7 mouse cellular contexts compared by ENCODE assay signal in genomic region chr4:141020811-141021613, GRCm38 (mm10). TPM values are rescaled to one million over a fixed set of nuclear protein-coding genes. Genes with fewer than 3 reads are reported as not detected.
DNase-seq lines count a peak whose midpoint lies in the region; ATAC-seq and TF ChIP-seq lines count a peak whose summit lies in the region.

No protein-coding gene starts in this region.

- TF ChIP-seq CTCF in lung, adult 2 months (IDR thresholded peaks at IDR 0.05; ENCODE audit: insufficient read depth, low read length): no peak

- peak; percentile 88 for ATAC-seq in lung, embryonic 15.5 days (ENCODE audit: borderline replicate concordance, extremely low read depth, low FRiP score, low TSS enrichment)
- ATAC-seq in forebrain, embryonic 11.5 days (replicated peaks; ENCODE audit: low FRiP score): peak; percentile 80

- H3K9me3 ChIP-seq in lung, embryonic 15.5 days: no peaks in the 10 kb centered on the region
- no peaks in the 10 kb centered on the region for H3K9me3 ChIP-seq in forebrain, embryonic 11.5 days (ENCODE audit: control insufficient read depth, low read length)
- no peaks in the 10 kb centered on the region for H3K9me3 ChIP-seq in hindbrain, embryonic 10.5 days

- no peaks in the 10 kb centered on the region for H3K27me3 ChIP-seq in lung, embryonic 15.5 days
- no peaks in the 10 kb centered on the region for H3K27me3 ChIP-seq in forebrain, embryonic 11.5 days (ENCODE audit: control insufficient read depth, insufficient read depth, low read length)
- H3K27me3 ChIP-seq in hindbrain, embryonic 10.5 days (ENCODE audit: insufficient read depth, poor library complexity, severe bottlenecking): no peaks in the 10 kb centered on the region

- intact Hi-C loops in left cerebral cortex, postnatal 25 days (cut with DNase I): no loop called here

- WGBS in lung, embryonic 15.5 days: 17% methylated on average over 14 of the region's 14 CpGs
- WGBS in lung, adult 2 months: 30% methylated on average over 14 of the region's 14 CpGs
- WGBS in forebrain, embryonic 11.5 days: 34% methylated on average over 14 of the region's 14 CpGs
- 22% methylated on average over 14 of the region's 14 CpGs for WGBS in hindbrain, embryonic 10.5 days

- no peak overlapping the region for H3K4me3 ChIP-seq in lung, embryonic 15.5 days
- no peak overlapping the region for H3K4me3 ChIP-seq in lung, adult 2 months (replicated peaks; ENCODE audit: extremely low read depth, low read depth, low read length)
- H3K4me3 ChIP-seq in forebrain, embryonic 11.5 days (ENCODE audit: low read depth, low read length): no peak overlapping the region
- H3K4me3 ChIP-seq in hindbrain, embryonic 10.5 days: peak overlapping the region; percentile 32

- H3K9ac ChIP-seq in lung, embryonic 15.5 days: no peak overlapping the region
- H3K9ac ChIP-seq in forebrain, embryonic 11.5 days (ENCODE audit: low read length): peak overlapping the region; percentile 52

- no peak for DNase-seq in lung, adult 2 months
- peak; percentile 83 for DNase-seq in forebrain, embryonic 11.5 days (ENCODE audit: low spot score)
- peak; percentile 86 for DNase-seq in hindbrain, embryonic 10.5 days (ENCODE audit: low spot score)
- peak; percentile 51 for DNase-seq in lung, postnatal 36 days
- DNase-seq in yolk sac, embryonic 10.5 days (ENCODE audit: low spot score): peak; percentile 28
- no peak for DNase-seq in left cerebral cortex, postnatal 25 days (ENCODE audit: low spot score in 2 of 2)

- H3K4me1 ChIP-seq in lung, embryonic 15.5 days: peaks cover 48% of the 10 kb centered on the region
- peaks cover 15% of the 10 kb centered on the region for H3K4me1 ChIP-seq in lung, adult 2 months (ENCODE audit: control insufficient read depth, insufficient read depth, low read length)
- H3K4me1 ChIP-seq in forebrain, embryonic 11.5 days (replicated peaks; ENCODE audit: control insufficient read depth, insufficient read depth, low read length): peaks cover 18% of the 10 kb centered on the region
- peaks cover 58% of the 10 kb centered on the region for H3K4me1 ChIP-seq in hindbrain, embryonic 10.5 days (replicated peaks)

- peak overlapping the region; percentile 28 for H3K4me2 ChIP-seq in lung, embryonic 15.5 days
- peak overlapping the region; percentile 28; the same call in 1 of the 2 replicates for H3K4me2 ChIP-seq in forebrain, embryonic 11.5 days (ENCODE audit: low read depth, low read length, severe bottlenecking)

- TF ChIP-seq POLR2A in lung, adult 2 months (IDR thresholded peaks at IDR 0.05; ENCODE audit: borderline replicate concordance, extremely low read depth, low read depth, low read length): no peak

- peaks cover 6% of the 10 kb centered on the region; the same call in 1 of the 2 replicates for H3K36me3 ChIP-seq in lung, embryonic 15.5 days
- H3K36me3 ChIP-seq in forebrain, embryonic 11.5 days (ENCODE audit: control insufficient read depth, insufficient read depth, low read length): peaks cover 2% of the 10 kb centered on the region; the same call in 1 of the 2 replicates
- peaks cover 91% of the 10 kb centered on the region for H3K36me3 ChIP-seq in hindbrain, embryonic 10.5 days

- H3K27ac ChIP-seq in lung, embryonic 15.5 days: peak overlapping the region; percentile 95
- H3K27ac ChIP-seq in forebrain, embryonic 11.5 days (ENCODE audit: low read depth, low read length): peak overlapping the region; percentile 90
- peak overlapping the region; percentile 92 for H3K27ac ChIP-seq in hindbrain, embryonic 10.5 days

RNA-seq across cellular contexts. Expression of gene Mfap2, which starts 10.8 kb away (rescaled TPM):
- 496 and 501 TPM in 2 replicates for polyA plus RNA-seq in lung, embryonic 15.5 days (2015; fragmentation: Nextera tagmentation; extraction: Ambion mirVana)
- polyA plus RNA-seq in lung, adult 2 months (2012; rRNA removed): 173 and 190 TPM in 2 replicates
- 263 and 298 TPM in 2 replicates for polyA plus RNA-seq in forebrain, embryonic 11.5 days (2014; fragmentation: Nextera tagmentation; extraction: Ambion mirVana)
- 307 and 334 TPM in 2 replicates for polyA plus RNA-seq in hindbrain, embryonic 10.5 days (2016; fragmentation: Nextera tagmentation; extraction: Ambion mirVana)
- total RNA-seq in left cerebral cortex, postnatal 25 days (2021): 1 to 10 TPM; 4.4 to 4.5 TPM

RNA-seq across cellular contexts. Expression of gene Atp13a2, which starts 34.3 kb away (rescaled TPM):
- polyA plus RNA-seq in lung, embryonic 15.5 days (2015; fragmentation: Nextera tagmentation; extraction: Ambion mirVana): 35.0 and 36.0 TPM in 2 replicates
- 199 and 258 TPM in 2 replicates for polyA plus RNA-seq in lung, adult 2 months (2012; rRNA removed)
- polyA plus RNA-seq in forebrain, embryonic 11.5 days (2014; fragmentation: Nextera tagmentation; extraction: Ambion mirVana): 51.2 and 54.9 TPM in 2 replicates
- polyA plus RNA-seq in hindbrain, embryonic 10.5 days (2016; fragmentation: Nextera tagmentation; extraction: Ambion mirVana): 54.8 and 82.1 TPM in 2 replicates
- 100 to 1,000 TPM; 162 to 171 TPM for total RNA-seq in left cerebral cortex, postnatal 25 days (2021)

RNA-seq across cellular contexts. Expression of gene Crocc, which starts 39.3 kb away (rescaled TPM):
- polyA plus RNA-seq in lung, embryonic 15.5 days (2015; fragmentation: Nextera tagmentation; extraction: Ambion mirVana): 6.7 and 7.6 TPM in 2 replicates
- 10.1 and 14.0 TPM in 2 replicates for polyA plus RNA-seq in lung, adult 2 months (2012; rRNA removed)
- 14.3 and 15.3 TPM in 2 replicates for polyA plus RNA-seq in forebrain, embryonic 11.5 days (2014; fragmentation: Nextera tagmentation; extraction: Ambion mirVana)
- polyA plus RNA-seq in hindbrain, embryonic 10.5 days (2016; fragmentation: Nextera tagmentation; extraction: Ambion mirVana): 11.4 and 12.0 TPM in 2 replicates
- 10 to 100 TPM; 51.4 to 62.7 TPM for total RNA-seq in left cerebral cortex, postnatal 25 days (2021)

RNA-seq across cellular contexts. Expression of gene Necap2, which starts 57.1 kb away (rescaled TPM):
- 102 and 110 TPM in 2 replicates for polyA plus RNA-seq in lung, embryonic 15.5 days (2015; fragmentation: Nextera tagmentation; extraction: Ambion mirVana)
- 76.7 and 85.5 TPM in 2 replicates for polyA plus RNA-seq in lung, adult 2 months (2012; rRNA removed)
- 50.0 and 51.2 TPM in 2 replicates for polyA plus RNA-seq in forebrain, embryonic 11.5 days (2014; fragmentation: Nextera tagmentation; extraction: Ambion mirVana)
- polyA plus RNA-seq in hindbrain, embryonic 10.5 days (2016; fragmentation: Nextera tagmentation; extraction: Ambion mirVana): 60.2 and 66.0 TPM in 2 replicates
- 10 to 100 TPM; 36.3 to 46.0 TPM for total RNA-seq in left cerebral cortex, postnatal 25 days (2021)

Comparison
In these comparisons a context has a peak if more than half of its experiments do, and no peak if none do; other contexts are left out.
1. DNase-seq: peak in forebrain, embryonic 11.5 days (single experiment), hindbrain, embryonic 10.5 days (single experiment), lung, postnatal 36 days (single experiment) and yolk sac, embryonic 10.5 days (single experiment); none in lung, adult 2 months (single experiment) and left cerebral cortex, postnatal 25 days (0 of 2).
2. Peak in every context shown above with its lines, with median percentiles within 50 percentile points of each other: H3K27ac ChIP-seq.